Mouse (Mus musculus) embryonic facial prominence, embryonic 13.5 days (tissue): ENCODE measurements at regions not wholly inside any gene's neighbourhood (a gene's known extent, or its start where the extent isn't known, plus 50 kb on each side); places are given as distances from the start of the nearest gene placed in this dataset.

Source experiments
- ATAC-seq: fragments of 200-750 bp; cut with Nextera tagmentation; 2 replicates; pipeline ENCODE4 v1.8.0; 2017; ENCODE audit warnings: low read depth; ENCODE audit not compliant: insufficient number of reproducible peaks, insufficient read depth, low FRiP score, low TSS enrichment
- H3K27ac ChIP-seq: fragments of 300-500 bp; sonication (generic); 2 replicates; pipeline ENCODE4 v1.5.1; 2015; ENCODE audit warnings: moderate library complexity, mild to moderate bottlenecking, inconsistent platforms
- H3K27me3 ChIP-seq: fragments of 300-500 bp; sonication (generic); 2 replicates; pipeline ENCODE4 v1.6.1; 2015; ENCODE audit warnings: mild to moderate bottlenecking, inconsistent platforms
- H3K36me3 ChIP-seq: fragments of 300-500 bp; sonication (generic); 2 replicates; pipeline ENCODE4 v1.6.1; 2015; ENCODE audit warnings: mild to moderate bottlenecking, inconsistent platforms
- H3K4me1 ChIP-seq: fragments of 300-500 bp; sonication (generic); 2 replicates; pipeline ENCODE4 v1.6.1; 2015; ENCODE audit warnings: inconsistent platforms
- H3K4me2 ChIP-seq: fragments of 300-500 bp; sonication (generic); 2 replicates; pipeline ENCODE4 v1.6.1; 2015; ENCODE audit warnings: moderate library complexity, mild to moderate bottlenecking, inconsistent platforms
- H3K4me3 ChIP-seq: fragments of 300-500 bp; sonication (generic); 2 replicates; pipeline ENCODE4 v1.5.1; 2015; ENCODE audit warnings: mild to moderate bottlenecking, inconsistent platforms
- H3K9ac ChIP-seq: fragments of 300-500 bp; sonication (generic); 2 replicates; pipeline ENCODE4 v1.6.1; 2015; ENCODE audit warnings: mild to moderate bottlenecking, inconsistent platforms
- H3K9me3 ChIP-seq: fragments of 300-500 bp; sonication (generic); 2 replicates; pipeline ENCODE4 v1.6.1; 2016; ENCODE audit warnings: inconsistent platforms
- WGBS: fragments of 180-500 bp; shearing (Covaris S2); methylation state at CpG from one replicate; pipeline ENCODE4 v1.1.7; 2015; ENCODE audit warnings: mixed read lengths; 5-methylcytosine and 5-hydroxymethylcytosine counted together

- no peak for ATAC-seq
- no peak overlapping the region for H3K4me2 ChIP-seq
- WGBS, result 88% methylated on average over 5 of the region's 5 CpGs
- H3K9ac ChIP-seq, result no peak overlapping the region
- no peak overlapping the region for H3K4me3 ChIP-seq
- peaks cover 18% of the 10 kb centered on the region; the same call in 1 of the 2 replicates for H3K27me3 ChIP-seq
- peaks cover 5% of the 10 kb centered on the region for H3K4me1 ChIP-seq
- no peaks in the 10 kb centered on the region for H3K36me3 ChIP-seq
- no peaks in the 10 kb centered on the region for H3K9me3 ChIP-seq
- H3K27ac ChIP-seq, result no peak overlapping the region
Measured at GRCm38 (mm10) chr3:66802538-66802937, 178.7 kb upstream of the Rsrc1 start.

- Histone ChIP-seq H3K4me3 (no peak overlapping the region), H3K9ac (no peak overlapping the region), H3K27me3 (peaks cover 24% of the 10 kb centered on the region), H3K4me2 (no peak overlapping the region), H3K27ac (no peak overlapping the region), H3K36me3 (no peaks in the 10 kb centered on the region), H3K9me3 (no peaks in the 10 kb centered on the region), H3K4me1 (peaks cover 3% of the 10 kb centered on the region)
- WGBS, result 29% methylated on average over 1 of the region's 1 CpGs
- no peak for ATAC-seq
Measured at GRCm38 (mm10) chr3:66806176-66806575, 175.0 kb upstream of the Rsrc1 start.

- H3K36me3 ChIP-seq, result no peaks in the 10 kb centered on the region
- H3K4me2 ChIP-seq, result no peak overlapping the region
- ATAC-seq, result no peak
- no peak overlapping the region for H3K27ac ChIP-seq
- H3K9me3 ChIP-seq, result no peaks in the 10 kb centered on the region
- no peak overlapping the region for H3K9ac ChIP-seq
- H3K4me1 ChIP-seq, result peaks cover 5% of the 10 kb centered on the region
- 21% methylated on average over 5 of the region's 5 CpGs for WGBS
- H3K27me3 ChIP-seq, result peaks cover 28% of the 10 kb centered on the region
- H3K4me3 ChIP-seq, result no peak overlapping the region
Measured at GRCm38 (mm10) chr3:66812686-66813445, 168.3 kb upstream of the Rsrc1 start.

GRCm38 (mm10) chr3:66825761-66826160, 155.4 kb upstream of the Rsrc1 start:
- H3K36me3 ChIP-seq, result no peaks in the 10 kb centered on the region
- no peak overlapping the region for H3K27ac ChIP-seq
- peaks cover 13% of the 10 kb centered on the region for H3K27me3 ChIP-seq
- no peak overlapping the region for H3K4me3 ChIP-seq
- H3K9me3 ChIP-seq, result no peaks in the 10 kb centered on the region
- ATAC-seq, result no peak
- H3K4me2 ChIP-seq, result no peak overlapping the region
- WGBS, result 75% methylated on average over 3 of the region's 3 CpGs
- H3K4me1 ChIP-seq, result no peaks in the 10 kb centered on the region
- H3K9ac ChIP-seq, result no peak overlapping the region
